Mouse (Mus musculus): Measurements from ENCODE around the gene Dynlt1a.
"Not testable (repeated sequence)": the region's sequence is repeated elsewhere in the genome, so short reads cannot be mapped to it uniquely, and the experiment has no call there.

Gene Dynlt1a

DNA sequence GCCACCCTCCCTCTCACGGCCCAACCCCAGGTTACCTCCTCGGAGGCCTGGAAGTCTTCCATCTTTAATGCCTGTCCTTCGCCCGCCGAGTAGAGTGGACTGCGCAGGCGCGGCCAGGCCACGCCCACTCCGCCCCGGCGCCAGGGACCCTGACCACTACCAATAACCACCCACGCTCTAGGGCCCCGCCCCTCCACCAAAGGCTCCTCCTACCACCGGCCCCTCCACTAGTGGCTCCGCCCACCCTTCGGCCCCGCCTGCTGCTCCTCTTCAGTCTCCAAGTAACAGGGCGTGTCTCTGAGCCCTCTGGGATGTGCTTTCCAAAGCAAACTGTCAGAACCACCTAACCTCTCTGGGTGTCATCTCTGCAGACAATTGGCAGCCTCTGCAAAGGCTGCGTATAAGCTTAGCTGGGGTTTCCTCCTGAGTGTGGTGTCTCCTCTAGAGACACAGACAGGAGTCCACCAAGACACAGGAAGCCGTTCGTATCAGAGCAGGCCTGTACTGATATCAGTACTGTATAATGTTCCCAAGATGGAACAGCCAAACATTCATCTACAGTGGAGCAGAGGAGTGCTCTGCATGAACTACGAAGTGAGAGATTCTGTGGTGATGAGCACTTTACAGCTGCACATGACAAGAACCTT is at the start of gene Dynlt1a:
Gene Dynlt1a (minus strand): TSS at position 162 of the 647 bp plus-strand sequence.
- DNase-seq (ENCODE audit: low read depth in 1 of 2, low spot score in 2 of 2): peak; percentile 83 to 89

DNA sequence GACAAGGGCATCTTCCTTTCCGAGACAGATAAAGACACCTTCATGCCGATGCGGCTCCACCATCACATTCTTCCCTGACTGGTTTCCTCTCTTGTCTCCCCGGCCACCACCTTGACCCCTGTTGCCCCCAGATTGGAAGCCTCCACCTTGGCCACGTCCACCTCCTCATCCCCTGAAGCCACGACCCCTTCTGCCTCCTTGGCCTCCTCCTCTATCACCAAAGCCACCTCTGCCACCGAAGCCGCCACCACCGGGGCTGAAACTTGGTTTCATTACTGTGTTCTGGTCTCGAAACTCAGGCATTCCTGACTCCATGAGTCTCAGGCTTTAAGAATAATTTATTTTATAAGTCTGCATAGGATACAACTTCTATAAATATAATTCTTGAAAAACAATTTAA is 38.0 kb upstream of the Dynlt1a start:
- not testable (repeated sequence) for DNase-seq (ENCODE audit: low read depth in 1 of 2, low spot score in 2 of 2)

DNA sequence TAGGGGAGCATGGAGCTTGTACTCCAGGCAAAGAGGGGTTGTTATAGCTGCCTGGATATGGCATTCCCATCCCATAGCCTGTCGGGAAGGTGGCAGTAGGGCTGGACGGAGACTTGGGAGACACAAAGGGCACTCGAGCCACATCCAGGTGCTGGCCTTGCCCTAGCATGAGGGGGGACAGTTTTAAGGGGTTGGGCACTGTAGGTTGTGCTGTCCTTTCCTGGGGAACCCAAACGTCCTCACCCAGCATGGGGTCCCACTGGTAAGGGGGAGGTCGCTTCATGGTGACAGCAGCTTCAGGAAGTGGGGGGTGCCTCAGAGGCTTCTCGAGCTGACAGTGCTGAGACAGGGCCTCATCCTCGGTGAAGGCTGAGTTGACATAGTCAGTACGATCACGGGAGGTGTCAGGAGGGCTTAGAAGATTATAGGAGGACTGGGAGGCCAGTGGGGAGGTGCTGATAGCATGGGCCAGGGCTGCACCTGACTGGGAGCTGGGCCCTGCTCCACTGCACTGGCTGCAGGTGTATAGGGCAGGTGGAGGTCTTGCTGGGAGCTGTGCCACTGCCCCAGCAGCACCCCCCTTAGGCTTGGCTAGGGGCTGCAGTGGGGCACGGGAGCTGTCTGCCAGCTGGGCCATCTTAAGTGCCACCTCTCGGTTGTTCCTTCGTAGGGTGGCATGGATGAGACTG is 25.4 kb upstream of the Dynlt1a start:
- not testable (repeated sequence) for DNase-seq (ENCODE audit: low read depth in 1 of 2, low spot score in 2 of 2)

DNA sequence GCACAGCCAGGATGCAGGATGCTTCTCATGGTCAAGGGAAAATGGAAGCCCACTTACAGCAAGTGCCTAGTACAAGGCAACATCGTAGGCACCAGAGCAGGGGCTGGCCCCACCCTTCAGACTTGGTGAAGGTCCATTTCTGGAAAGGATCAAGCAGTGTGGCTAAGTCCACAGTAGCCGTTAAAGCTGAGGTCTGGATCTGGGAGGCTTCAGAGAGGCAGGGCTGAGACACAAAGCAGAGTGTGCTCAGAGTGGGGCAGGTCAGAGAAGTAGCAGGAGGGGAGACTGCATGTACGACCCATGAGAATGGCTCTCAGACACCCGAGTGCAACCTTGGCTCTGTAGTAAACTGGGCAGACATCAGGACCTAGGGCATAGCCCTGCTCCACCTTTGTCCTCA is 11.7 kb upstream of the Dynlt1a start:
- DNase-seq (ENCODE audit: low read depth in 1 of 2, low spot score in 2 of 2): not testable (repeated sequence)

DNA sequence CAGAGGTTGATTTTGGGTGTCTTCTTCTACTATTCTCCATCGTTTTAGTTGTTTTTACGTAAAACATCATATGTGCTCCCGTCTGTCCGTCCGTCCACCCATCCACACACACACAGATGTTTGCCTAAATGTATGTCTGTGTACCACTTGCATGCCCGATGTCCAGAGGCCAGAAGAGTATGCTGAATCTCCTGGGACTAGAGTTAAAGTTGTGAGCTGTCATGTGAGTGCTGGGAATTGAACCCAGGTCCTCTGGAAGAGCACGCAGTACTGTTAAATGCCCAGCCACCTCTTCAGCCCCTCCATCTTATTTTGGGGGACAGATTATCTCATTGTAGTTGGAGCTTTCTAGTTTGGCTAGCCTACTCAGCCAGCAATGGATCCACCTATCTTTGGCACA is 10.3 kb upstream of the Dynlt1a start:
- not testable (repeated sequence) for DNase-seq (ENCODE audit: low read depth in 1 of 2, low spot score in 2 of 2)

DNA sequence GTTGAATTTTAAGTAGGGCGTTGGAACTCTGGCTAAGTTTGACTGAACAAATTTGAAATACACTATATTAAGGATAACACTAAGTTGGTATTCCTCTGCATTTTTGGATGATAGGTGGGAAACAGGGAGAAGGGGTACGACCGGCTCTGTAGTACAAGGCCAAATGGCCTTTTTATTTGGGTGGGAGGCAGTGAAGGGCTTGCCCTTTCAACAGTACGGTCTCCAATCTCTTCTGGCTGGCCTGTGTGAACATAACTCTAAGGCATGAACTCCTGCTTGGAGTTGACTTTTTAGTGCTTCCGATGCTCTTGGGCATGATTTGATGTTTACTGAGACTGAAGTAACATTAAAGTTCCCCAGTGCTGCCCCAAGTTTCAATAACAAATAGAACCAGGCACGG is 8.2 kb upstream of the Dynlt1a start:
- not testable (repeated sequence) for DNase-seq (ENCODE audit: low read depth in 1 of 2, low spot score in 2 of 2)

DNA sequence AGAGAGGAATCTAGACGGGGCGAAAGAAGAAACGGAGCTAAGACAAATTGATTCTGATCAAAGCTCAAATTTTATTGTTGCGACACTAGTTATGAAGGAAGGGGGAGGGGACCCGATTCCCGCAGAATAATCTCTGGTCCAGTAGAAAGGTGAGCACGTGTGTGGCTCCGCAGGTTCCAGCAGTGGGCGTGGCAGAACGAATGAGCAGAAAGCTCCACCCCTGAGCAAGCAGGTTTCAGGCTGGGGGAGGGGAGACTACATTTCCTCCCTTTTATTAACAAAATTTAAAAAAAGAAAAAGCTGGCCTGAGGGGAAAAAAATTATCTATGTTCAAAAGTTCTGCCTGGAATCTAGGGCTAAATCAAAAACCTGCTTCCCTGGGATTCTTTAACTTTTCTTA is 7.7 kb upstream of the Dynlt1a start:
- DNase-seq (ENCODE audit: low read depth in 1 of 2, low spot score in 2 of 2): not testable (repeated sequence)

DNA sequence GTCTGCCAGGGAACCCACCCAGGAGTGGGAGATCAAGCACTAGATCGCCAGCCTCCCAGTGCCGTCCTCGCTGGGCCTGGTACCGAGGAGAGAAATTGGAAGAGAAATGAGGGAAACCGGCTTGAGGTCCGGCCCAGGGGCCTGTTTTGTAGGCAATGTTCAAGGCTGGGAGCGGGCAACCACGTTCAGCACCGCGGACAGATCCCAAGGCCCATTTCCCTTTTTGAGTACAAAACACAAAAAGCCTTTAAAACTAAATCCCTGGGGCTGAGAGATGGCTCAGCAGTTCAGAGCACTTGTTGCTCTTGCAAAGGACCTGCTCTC is 4.4 kb upstream of the Dynlt1a start:
- not testable (repeated sequence) for DNase-seq (ENCODE audit: low read depth in 1 of 2, low spot score in 2 of 2)

DNA sequence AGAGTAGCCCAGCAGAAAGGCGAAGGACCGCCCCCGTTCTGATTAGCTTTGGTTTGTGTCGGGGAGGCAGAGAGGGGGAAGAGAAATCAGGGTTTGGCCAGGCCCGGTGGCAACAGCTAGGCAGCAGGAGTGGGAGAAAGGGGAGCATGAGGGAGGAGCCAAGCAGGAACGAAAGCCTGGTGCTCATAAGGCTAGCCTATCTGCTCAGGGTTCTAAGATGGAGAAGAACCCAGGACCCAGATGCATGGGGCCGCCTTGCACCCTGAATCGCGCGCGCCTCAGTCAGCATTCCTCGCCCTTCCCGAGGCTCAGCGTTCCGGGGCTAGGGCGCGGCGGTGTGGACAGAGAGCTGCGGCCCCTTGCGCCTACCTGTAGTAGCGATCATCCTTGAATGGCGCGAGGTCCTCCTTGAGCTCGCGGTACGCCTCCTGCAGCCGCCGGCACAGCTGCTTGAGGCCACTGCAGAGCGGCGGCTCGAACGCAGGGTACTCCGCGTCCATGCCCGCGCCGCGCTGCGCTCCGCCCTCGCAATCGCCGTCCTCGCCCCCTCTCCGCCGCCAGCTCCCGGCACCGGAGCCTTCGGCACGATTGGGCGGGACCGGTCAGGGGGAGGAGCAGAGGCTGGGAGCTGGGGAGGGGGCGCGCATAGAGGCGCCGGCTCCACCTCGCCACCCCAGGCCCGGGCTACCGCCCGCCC is 3.9 kb upstream of the Dynlt1a start:
- DNase-seq (ENCODE audit: low read depth in 1 of 2, low spot score in 2 of 2): not testable (repeated sequence)

DNA sequence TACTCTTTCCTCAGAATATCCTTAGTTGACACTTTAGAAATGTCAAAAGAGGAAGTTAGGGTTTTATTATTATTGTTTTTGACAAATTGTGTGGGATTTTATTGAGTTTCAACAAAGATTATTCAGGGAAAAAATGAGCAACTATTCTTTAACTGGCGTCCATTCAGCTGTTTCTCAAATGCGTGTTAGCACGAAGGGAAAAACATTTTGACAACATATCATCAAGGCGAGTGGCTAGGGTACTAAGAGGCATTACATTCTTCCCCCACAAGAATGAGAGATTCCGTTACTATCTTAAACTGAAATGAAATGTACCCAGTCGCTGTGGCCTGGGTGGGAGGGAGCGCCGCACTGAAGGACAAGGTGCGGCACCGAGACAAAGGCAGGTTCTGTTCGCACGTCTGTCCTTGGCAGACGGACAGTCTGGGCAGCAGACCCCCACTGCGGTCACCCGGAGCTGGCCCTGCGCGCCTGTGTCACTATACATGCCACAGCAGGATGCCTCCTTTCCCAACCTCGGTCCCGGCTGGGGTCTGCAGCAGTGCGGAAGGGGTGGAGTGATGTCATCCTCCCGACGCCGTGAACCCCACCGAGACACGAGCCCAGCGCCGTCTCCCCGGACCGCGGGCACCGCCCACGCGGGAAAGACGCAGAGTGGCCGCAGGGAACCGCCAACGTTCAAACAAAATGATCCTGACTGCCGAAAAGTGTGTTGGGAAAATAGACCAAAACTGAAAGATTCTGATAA is 747 bp downstream of the Dynlt1a start:
- DNase-seq (ENCODE audit: low read depth in 1 of 2, low spot score in 2 of 2): not testable (repeated sequence)

DNA sequence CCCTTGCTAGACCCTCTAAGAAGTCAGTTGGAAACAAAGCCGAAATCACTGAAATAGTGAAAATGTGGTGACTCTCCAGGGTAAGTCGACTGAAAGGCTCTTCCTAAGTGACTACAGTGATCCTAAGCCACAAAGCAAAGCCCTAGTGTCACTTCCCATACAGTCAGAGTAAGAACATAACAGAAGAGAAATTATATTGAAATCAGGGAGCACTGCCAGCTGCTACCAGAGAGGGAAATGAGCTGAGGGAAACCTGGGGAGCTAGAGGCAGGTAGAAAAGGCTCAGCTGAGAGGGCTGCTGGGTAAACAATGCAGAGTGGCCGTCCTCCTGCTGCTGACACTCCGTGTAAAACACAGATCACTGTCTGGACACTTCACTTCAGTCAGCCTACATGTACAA is 1.6 kb downstream of the Dynlt1a start:
- not testable (repeated sequence) for DNase-seq (ENCODE audit: low read depth in 1 of 2, low spot score in 2 of 2)

DNA sequence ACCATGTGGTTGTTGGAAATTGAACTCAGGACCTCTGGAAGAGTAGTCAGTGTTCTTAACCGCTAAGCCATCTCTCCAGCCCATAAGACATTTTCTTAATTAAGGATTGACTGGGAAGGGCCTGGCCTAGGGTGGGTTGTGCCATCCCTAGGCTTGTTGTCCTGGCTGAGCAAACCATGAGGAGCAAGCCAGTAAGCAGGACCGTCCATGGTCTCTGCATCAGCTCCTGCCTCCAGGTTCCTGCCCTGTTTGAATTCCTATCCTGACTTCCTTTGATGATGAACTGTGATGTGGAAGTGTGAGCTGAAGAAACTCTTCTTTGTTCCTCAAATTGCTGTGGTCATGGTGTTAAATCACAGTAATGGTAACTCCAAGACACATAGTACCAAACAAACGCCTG is 2.8 kb downstream of the Dynlt1a start:
- DNase-seq (ENCODE audit: low read depth in 1 of 2, low spot score in 2 of 2): not testable (repeated sequence)

DNA sequence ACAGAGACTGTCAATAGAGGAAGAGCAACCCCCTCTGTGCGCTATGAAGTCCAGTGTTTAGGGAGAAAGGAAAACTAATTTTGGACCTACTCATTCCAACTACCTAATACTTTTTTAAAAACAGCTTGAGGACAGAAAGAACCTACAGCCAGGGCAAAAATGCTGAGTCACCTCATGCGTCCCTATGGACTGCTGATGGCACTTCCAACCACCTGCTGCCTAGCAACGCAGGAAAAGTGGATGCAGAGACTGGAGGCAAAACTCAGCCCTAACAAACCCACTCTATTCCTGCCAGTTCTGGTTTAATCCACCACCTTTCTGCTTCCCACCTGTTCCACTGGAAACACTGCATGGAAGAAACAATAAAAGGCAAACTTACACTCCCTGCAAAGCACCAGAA is 4.5 kb downstream of the Dynlt1a start:
- DNase-seq (ENCODE audit: low read depth in 1 of 2, low spot score in 2 of 2): not testable (repeated sequence)

DNA sequence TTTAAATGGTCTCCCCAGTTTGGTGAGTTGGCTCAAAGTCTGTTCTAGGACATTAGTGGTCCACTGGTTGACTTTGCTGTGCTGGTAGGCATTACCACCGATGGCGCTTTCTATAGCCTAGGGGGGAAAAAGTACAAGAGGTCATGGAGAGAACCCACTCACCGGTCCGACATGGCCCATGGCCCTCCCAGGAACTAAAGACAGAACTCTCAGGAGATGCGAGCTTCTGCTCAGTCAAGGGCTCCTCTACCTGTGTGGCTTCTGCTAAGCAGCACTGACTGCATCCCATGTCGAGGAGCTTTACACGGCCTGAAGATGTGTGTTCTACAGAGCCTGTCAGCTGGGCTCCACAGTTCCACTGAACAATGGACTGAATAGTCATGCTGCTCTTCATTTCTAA is 5.6 kb downstream of the Dynlt1a start:
- not testable (repeated sequence) for DNase-seq (ENCODE audit: low read depth in 1 of 2, low spot score in 2 of 2)

DNA sequence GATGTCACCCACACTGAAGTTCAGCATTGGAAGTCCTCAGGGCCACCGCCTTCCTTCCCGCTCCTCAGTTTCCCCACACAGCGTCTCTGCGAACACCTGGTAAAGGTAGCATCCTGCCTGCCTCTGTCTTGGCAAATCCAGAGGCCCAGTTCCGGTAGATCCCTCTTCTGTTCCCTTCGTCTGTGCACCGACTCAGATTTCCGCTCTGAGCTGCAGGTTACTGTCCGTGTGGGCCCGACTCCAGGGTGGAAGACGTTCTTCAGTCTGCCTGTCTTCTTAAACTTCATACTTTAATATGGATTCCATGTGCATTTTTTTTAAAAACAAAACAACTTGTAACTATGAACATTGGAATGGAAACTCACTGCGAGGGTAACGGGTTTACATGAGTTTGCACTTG is 10.8 kb downstream of the Dynlt1a start:
- not testable (repeated sequence) for DNase-seq (ENCODE audit: low read depth in 1 of 2, low spot score in 2 of 2)

DNA sequence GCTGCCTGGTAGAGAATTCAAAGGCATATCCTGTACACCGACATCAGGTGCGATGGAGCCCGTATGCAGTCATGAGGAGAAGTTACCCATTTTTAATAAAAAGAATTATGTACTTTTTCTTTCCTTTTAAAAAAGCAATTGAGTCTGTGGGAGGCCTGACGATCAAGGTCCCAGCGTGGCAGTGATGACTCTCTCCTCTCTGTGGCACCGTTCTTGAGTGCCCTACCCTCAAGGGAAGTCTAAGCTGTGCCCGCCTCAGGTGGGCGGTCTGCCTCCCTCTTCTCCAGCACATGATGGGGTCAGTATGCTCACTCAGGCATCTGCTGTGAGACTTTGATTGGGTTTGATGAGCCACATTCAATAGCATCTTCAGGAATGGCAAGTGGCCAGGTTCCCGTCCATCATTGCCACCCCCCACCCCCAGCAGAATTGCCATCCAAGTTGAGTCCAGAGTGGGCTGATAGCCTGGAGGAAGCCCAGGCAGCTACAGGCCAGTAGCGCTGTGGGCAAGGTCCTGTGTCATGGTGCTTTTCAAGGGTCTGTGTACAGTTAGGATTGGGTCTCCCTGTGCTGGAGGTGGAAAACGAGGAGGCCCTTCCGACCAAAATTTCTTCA is 11.5 kb downstream of the Dynlt1a start:
- DNase-seq (ENCODE audit: low read depth in 1 of 2, low spot score in 2 of 2): not testable (repeated sequence)

DNA sequence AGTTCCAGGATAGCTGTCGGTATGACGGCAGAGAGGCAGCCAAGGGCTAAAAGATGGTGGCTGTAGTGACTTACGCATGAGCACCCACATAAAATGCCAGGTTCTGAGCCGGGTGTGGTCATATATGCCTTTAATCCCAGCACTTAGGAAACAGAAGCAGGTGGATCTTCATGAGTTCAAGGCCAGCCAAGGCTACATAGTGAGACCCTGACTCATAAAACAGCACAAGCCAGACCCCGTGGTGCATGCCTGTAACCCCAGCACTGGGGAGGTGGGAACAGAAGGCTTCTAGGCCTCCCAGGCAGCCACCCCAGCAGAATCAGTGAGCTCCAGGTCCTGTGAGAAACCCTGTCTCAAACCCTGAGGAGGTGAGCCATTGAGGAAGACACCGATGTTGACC is 12.4 kb downstream of the Dynlt1a start:
- DNase-seq (ENCODE audit: low read depth in 1 of 2, low spot score in 2 of 2): not testable (repeated sequence)

DNA sequence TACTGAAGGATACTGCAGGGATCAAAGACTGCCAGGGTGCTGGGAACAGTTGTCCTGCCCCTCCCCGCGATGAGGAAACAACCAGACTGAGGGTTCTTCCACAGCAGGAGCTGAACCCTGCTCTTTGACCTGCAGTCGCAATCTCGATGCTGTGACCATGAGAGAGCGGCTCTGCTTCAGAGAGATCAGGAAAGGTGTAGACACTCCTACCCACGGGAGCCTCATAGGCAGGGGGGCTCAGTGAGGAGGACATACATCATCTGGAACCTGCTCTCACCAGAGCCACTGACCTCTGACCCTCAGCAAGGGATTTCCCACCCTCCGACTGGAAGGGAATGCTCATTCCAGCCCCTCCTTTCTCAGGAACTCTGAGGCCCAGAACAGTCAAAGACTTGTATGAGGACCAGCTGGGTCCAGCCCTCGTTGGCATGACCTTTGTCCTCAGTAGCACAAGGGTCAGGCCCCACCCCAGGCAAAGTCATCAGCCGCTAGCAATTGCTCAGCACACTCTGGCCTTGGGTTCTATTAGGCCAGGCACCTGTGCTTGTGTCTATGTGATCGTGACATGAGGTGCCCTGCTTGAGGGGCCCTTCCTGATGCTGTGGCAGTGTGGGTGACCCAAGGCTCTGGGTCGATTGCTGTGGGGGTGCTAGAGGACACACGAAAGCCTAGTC is 17.0 kb downstream of the Dynlt1a start:
- DNase-seq (ENCODE audit: low read depth in 1 of 2, low spot score in 2 of 2): not testable (repeated sequence)

DNA sequence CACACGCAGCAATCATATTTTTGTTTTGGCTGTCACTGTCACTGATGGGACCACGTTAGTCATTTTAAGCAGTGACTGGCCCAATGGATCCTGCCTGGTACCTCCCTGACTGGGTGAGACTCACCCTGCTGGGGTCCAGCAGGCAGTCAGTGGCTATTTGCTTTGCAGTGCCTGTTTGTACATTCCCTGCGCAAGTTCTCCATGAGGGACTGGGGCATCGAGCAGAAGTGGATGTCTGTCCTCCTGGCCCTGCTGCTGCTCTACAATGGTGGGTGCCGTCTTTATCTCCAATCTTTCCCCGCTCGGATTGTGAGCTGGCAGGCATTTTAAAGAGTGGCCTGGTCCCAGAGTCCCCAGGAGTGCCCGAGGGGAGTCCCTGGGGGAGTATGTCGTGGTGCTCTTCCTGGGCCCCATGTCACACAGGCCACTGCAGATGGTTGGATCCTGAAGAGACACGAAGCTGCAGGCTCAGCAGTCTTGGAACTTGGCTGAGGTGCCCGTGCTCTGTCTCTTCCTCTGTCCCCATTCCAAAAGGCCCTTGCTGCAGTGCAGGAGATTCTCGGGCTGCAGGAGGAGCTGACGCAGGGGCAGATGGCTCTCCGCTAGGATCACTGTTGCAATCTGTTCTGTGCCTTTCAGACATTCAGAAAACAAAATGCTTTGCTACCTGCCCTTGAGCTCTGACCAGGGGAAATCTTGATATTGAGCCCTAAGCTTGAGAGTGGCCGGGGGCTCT is 20.1 kb downstream of the Dynlt1a start:
- DNase-seq (ENCODE audit: low read depth in 1 of 2, low spot score in 2 of 2): not testable (repeated sequence)

DNA sequence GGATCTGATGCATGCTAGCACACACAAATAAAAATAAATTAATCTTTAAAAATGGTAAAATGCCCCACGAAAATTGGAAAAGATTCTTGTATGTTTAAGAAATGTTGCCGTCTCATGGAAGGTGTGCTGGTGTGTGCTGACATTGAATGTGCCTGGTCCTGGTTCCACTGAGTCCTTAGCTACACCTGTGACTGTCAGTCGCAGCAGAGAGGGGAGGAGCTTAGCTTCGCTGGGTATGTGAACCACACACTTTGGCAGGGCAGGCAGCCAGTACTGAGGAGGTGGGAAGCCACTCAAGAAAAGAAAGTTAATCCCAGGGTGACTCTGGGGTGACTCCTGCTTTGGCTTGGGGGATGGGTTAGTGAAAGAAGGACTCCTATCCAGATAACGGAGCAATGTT is 23.4 kb downstream of the Dynlt1a start:
- DNase-seq (ENCODE audit: low read depth in 1 of 2, low spot score in 2 of 2): not testable (repeated sequence)
